Mouse (Mus musculus): ENCODE results near the gene Mlh1. TPM values are rescaled to one million over a fixed set of nuclear protein-coding genes. Genes with fewer than 3 reads are reported as not detected.

The Mlh1 gene
- polyA plus RNA-seq (2012; fragmentation: generic; extraction: Trizol), result 11.4 TPM

GRCm38 (mm10) chr9:111271434-111272160 is at the start of gene Mlh1, which contains the start of gene Epm2aip1:
Gene Mlh1, minus strand, starts transcription at chr9:111271791.
Gene Epm2aip1, plus strand, starts transcription at chr9:111271929.
- peaks cover 5% of the 10 kb centered on the region for H3K36me3 ChIP-seq (ENCODE audit: control insufficient read depth, insufficient read depth)
- H3ac ChIP-seq (ENCODE audit: control insufficient read depth, insufficient read length), result peak within 1 kb of the TSS; percentile 84
- peak within 1 kb of the TSS; percentile 90 for H3K4me2 ChIP-seq (ENCODE audit: low read depth)
- H3K79me2 ChIP-seq (ENCODE audit: control insufficient read depth, insufficient read depth), result peaks cover 59% of the 10 kb centered on the region
- TF ChIP-seq POLR2A (IDR thresholded peaks at IDR 0.05; ENCODE audit: insufficient read length, low read depth) (peak; percentile 94), TCF3 (IDR thresholded peaks at IDR 0.05; ENCODE audit: insufficient read length, low read depth) (no peak), POLR2AphosphoS2 (IDR thresholded peaks at IDR 0.05; ENCODE audit: insufficient read length, low read depth) (peak; percentile 93), MAX (IDR thresholded peaks at IDR 0.05; ENCODE audit: low read depth) (no peak), MYOD1 (IDR thresholded peaks at IDR 0.05; ENCODE audit: control insufficient read depth in 1 of 3, insufficient read length in 2 of 3, low read depth in 2 of 3) (no peak)
- no peaks in the 10 kb centered on the region for H3K27me3 ChIP-seq (ENCODE audit: control insufficient read depth, insufficient read depth, insufficient read length)
- peak within 1 kb of the TSS; percentile 93 for H3K4me3 ChIP-seq

- H3K36me3 ChIP-seq (ENCODE audit: control insufficient read depth, insufficient read depth), result no peaks in the 10 kb centered on the region
- TF ChIP-seq TCF12 (IDR thresholded peaks at IDR 0.05; ENCODE audit: insufficient read depth, poor library complexity, severe bottlenecking) (no peak), SRF (IDR thresholded peaks at IDR 0.05; ENCODE audit: control insufficient read depth, insufficient read length, low read depth) (no peak), TCF3 (IDR thresholded peaks at IDR 0.05; ENCODE audit: insufficient read length, low read depth) (no peak), USF1 (IDR thresholded peaks at IDR 0.05; ENCODE audit: low read depth) (no peak), E2F4 (IDR thresholded peaks at IDR 0.05; ENCODE audit: insufficient read depth) (no peak), MYOG (IDR thresholded peaks at IDR 0.05; ENCODE audit: control insufficient read depth in 1 of 3, insufficient read depth in 1 of 3, insufficient read length in 2 of 3, low read depth in 2 of 3) (no peak), MYOD1 (IDR thresholded peaks at IDR 0.05; ENCODE audit: control insufficient read depth in 1 of 3, insufficient read length in 2 of 3, low read depth in 2 of 3) (no peak), CEBPB (IDR thresholded peaks at IDR 0.05; ENCODE audit: insufficient read depth, poor library complexity, severe bottlenecking) (no peak), MAX (IDR thresholded peaks at IDR 0.05; ENCODE audit: low read depth) (no peak), POLR2AphosphoS2 (IDR thresholded peaks at IDR 0.05; ENCODE audit: insufficient read length, low read depth) (no peak), POLR2A (IDR thresholded peaks at IDR 0.05; ENCODE audit: insufficient read length, low read depth) (no peak), REST (IDR thresholded peaks at IDR 0.05; ENCODE audit: insufficient read depth, insufficient read length) (no peak)
- H3K4me3 ChIP-seq, result no peak overlapping the region
- no peak overlapping the region for H3K4me2 ChIP-seq (ENCODE audit: low read depth)
- H3K27me3 ChIP-seq (ENCODE audit: control insufficient read depth, insufficient read depth, insufficient read length), result peaks cover 5% of the 10 kb centered on the region
- H3ac ChIP-seq (ENCODE audit: control insufficient read depth, insufficient read length), result no peak overlapping the region
- no peaks in the 10 kb centered on the region for H3K79me2 ChIP-seq (ENCODE audit: control insufficient read depth, insufficient read depth)
Measured at GRCm38 (mm10) chr9:111320912-111321311, 49.3 kb upstream of the Mlh1 start.

- Histone ChIP-seq H3K4me3 (no peak overlapping the region), H3K4me2 (ENCODE audit: low read depth) (no peak overlapping the region), H3K79me2 (ENCODE audit: control insufficient read depth, insufficient read depth) (no peaks in the 10 kb centered on the region), H3ac (ENCODE audit: control insufficient read depth, insufficient read length) (no peak overlapping the region), H3K27me3 (ENCODE audit: control insufficient read depth, insufficient read depth, insufficient read length) (peaks cover 18% of the 10 kb centered on the region), H3K36me3 (ENCODE audit: control insufficient read depth, insufficient read depth) (no peaks in the 10 kb centered on the region)
- no peak for TF ChIP-seq REST (IDR thresholded peaks at IDR 0.05; ENCODE audit: insufficient read depth, insufficient read length)
- no peak for TF ChIP-seq USF1 (IDR thresholded peaks at IDR 0.05; ENCODE audit: low read depth)
- no peak for TF ChIP-seq MYOG (IDR thresholded peaks at IDR 0.05; ENCODE audit: control insufficient read depth in 1 of 3, insufficient read depth in 1 of 3, insufficient read length in 2 of 3, low read depth in 2 of 3)
- TF ChIP-seq CEBPB (IDR thresholded peaks at IDR 0.05; ENCODE audit: insufficient read depth, poor library complexity, severe bottlenecking), result no peak
- TF ChIP-seq MAX (IDR thresholded peaks at IDR 0.05; ENCODE audit: low read depth), result no peak
- no peak for TF ChIP-seq TCF3 (IDR thresholded peaks at IDR 0.05; ENCODE audit: insufficient read length, low read depth)
- TF ChIP-seq POLR2AphosphoS2 (IDR thresholded peaks at IDR 0.05; ENCODE audit: insufficient read length, low read depth), result no peak
- no peak for TF ChIP-seq MYOD1 (IDR thresholded peaks at IDR 0.05; ENCODE audit: control insufficient read depth in 1 of 3, insufficient read length in 2 of 3, low read depth in 2 of 3)
- TF ChIP-seq E2F4 (IDR thresholded peaks at IDR 0.05; ENCODE audit: insufficient read depth), result no peak
Measured at GRCm38 (mm10) chr9:111314219-111314618, 42.6 kb upstream of the Mlh1 start.

- Histone ChIP-seq H3ac (ENCODE audit: control insufficient read depth, insufficient read length) (no peak overlapping the region), H3K27me3 (ENCODE audit: control insufficient read depth, insufficient read depth, insufficient read length) (peaks cover 18% of the 10 kb centered on the region), H3K79me2 (ENCODE audit: control insufficient read depth, insufficient read depth) (no peaks in the 10 kb centered on the region), H3K36me3 (ENCODE audit: control insufficient read depth, insufficient read depth) (no peaks in the 10 kb centered on the region), H3K4me2 (ENCODE audit: low read depth) (no peak overlapping the region), H3K4me3 (no peak overlapping the region)
- no peak for TF ChIP-seq MYOG (IDR thresholded peaks at IDR 0.05; ENCODE audit: control insufficient read depth in 1 of 3, insufficient read depth in 1 of 3, insufficient read length in 2 of 3, low read depth in 2 of 3)
- TF ChIP-seq SRF (IDR thresholded peaks at IDR 0.05; ENCODE audit: control insufficient read depth, insufficient read length, low read depth), result no peak
- no peak for TF ChIP-seq USF1 (IDR thresholded peaks at IDR 0.05; ENCODE audit: low read depth)
- no peak for TF ChIP-seq MAX (IDR thresholded peaks at IDR 0.05; ENCODE audit: low read depth)
- TF ChIP-seq MYOD1 (IDR thresholded peaks at IDR 0.05; ENCODE audit: control insufficient read depth in 1 of 3, insufficient read length in 2 of 3, low read depth in 2 of 3), result no peak
- no peak for TF ChIP-seq POLR2A (IDR thresholded peaks at IDR 0.05; ENCODE audit: insufficient read length, low read depth)
- no peak for TF ChIP-seq TCF12 (IDR thresholded peaks at IDR 0.05; ENCODE audit: insufficient read depth, poor library complexity, severe bottlenecking)
- TF ChIP-seq CEBPB (IDR thresholded peaks at IDR 0.05; ENCODE audit: insufficient read depth, poor library complexity, severe bottlenecking), result no peak
- TF ChIP-seq REST (IDR thresholded peaks at IDR 0.05; ENCODE audit: insufficient read depth, insufficient read length), result no peak
- no peak for TF ChIP-seq TCF3 (IDR thresholded peaks at IDR 0.05; ENCODE audit: insufficient read length, low read depth)
- TF ChIP-seq E2F4 (IDR thresholded peaks at IDR 0.05; ENCODE audit: insufficient read depth), result no peak
- TF ChIP-seq POLR2AphosphoS2 (IDR thresholded peaks at IDR 0.05; ENCODE audit: insufficient read length, low read depth), result no peak
Measured at GRCm38 (mm10) chr9:111313793-111314192, 42.2 kb upstream of the Mlh1 start.
